Mouse (Mus musculus) hindbrain, embryonic 12.5 days (tissue): Measurements from ENCODE around the gene Asgr1. TPM values are rescaled to one million over a fixed set of nuclear protein-coding genes. Genes with fewer than 3 reads are reported as not detected.

Experiments used
- ATAC-seq: fragments of 200-750 bp; cut with Nextera tagmentation; 2 replicates; pipeline ENCODE4 v1.8.0; 2017; ENCODE audit warnings: moderate TSS enrichment; ENCODE audit not compliant: low FRiP score
- H3K27ac ChIP-seq: fragments of 300-500 bp; sonication (generic); 2 replicates; pipeline ENCODE4 v1.5.1; 2016; ENCODE audit warnings: mild to moderate bottlenecking
- H3K27me3 ChIP-seq: fragments of 300-500 bp; sonication (generic); 2 replicates; pipeline ENCODE4 v1.6.1; 2016; ENCODE audit warnings: mild to moderate bottlenecking
- H3K36me3 ChIP-seq: fragments of 300-500 bp; sonication (generic); 2 replicates; pipeline ENCODE4 v1.6.1; 2016; ENCODE audit warnings: mild to moderate bottlenecking
- H3K4me1 ChIP-seq: fragments of 300-500 bp; sonication (generic); 2 replicates; pipeline ENCODE4 v1.6.1; 2016
- H3K4me2 ChIP-seq: fragments of 300-500 bp; sonication (generic); replicated peaks from 2 replicates; pipeline ENCODE4 v1.6.1; 2016; ENCODE audit warnings: mild to moderate bottlenecking
- H3K4me3 ChIP-seq: fragments of 300-500 bp; sonication (generic); 2 replicates; pipeline ENCODE4 v1.5.1; 2016; ENCODE audit warnings: mild to moderate bottlenecking
- H3K9ac ChIP-seq: fragments of 300-500 bp; sonication (generic); 2 replicates; pipeline ENCODE4 v1.6.1; 2016; ENCODE audit warnings: mild to moderate bottlenecking, moderate library complexity
- H3K9me3 ChIP-seq: fragments of 300-500 bp; sonication (generic); replicated peaks from 2 replicates; pipeline ENCODE4 v1.6.1; 2016; ENCODE audit warnings: mild to moderate bottlenecking
- WGBS: fragments of 180-500 bp; shearing (Covaris S2); methylation state at CpG from one replicate; pipeline ENCODE4 v1.1.7; 2016; 5-methylcytosine and 5-hydroxymethylcytosine counted together
- polyA plus RNA-seq: library from polyadenylated mRNA; unstranded; fragments of >200 nt; fragmentation: Nextera tagmentation; extraction: Ambion mirVana; gene quantifications from 2 replicates; pipeline ENCODE4 v1.2.1, GENCODE M21; 2016

Gene Asgr1
- polyA plus RNA-seq, 1 experiment from 2014 or later: 0.89 TPM

- Histone ChIP-seq H3K4me2 (peak overlapping the region; percentile 64), H3K27ac (peak overlapping the region; percentile 98), H3K36me3 (peaks cover 29% of the 10 kb centered on the region), H3K9ac (peak overlapping the region; percentile 59), H3K4me1 (peaks cover 75% of the 10 kb centered on the region), H3K4me3 (peak overlapping the region; percentile 34), H3K9me3 (no peaks in the 10 kb centered on the region), H3K27me3 (no peaks in the 10 kb centered on the region)
- WGBS: 19% methylated on average over 12 of the region's 12 CpGs
- peak; percentile 9 for ATAC-seq
Measured at GRCm38 (mm10) chr11:70028401-70029129, 25.3 kb upstream of the Asgr1 start.

- Histone ChIP-seq H3K4me3 (peak overlapping the region; percentile 34), H3K36me3 (peaks cover 34% of the 10 kb centered on the region), H3K4me1 (peaks cover 69% of the 10 kb centered on the region), H3K9me3 (no peaks in the 10 kb centered on the region), H3K9ac (peak overlapping the region; percentile 67), H3K27ac (peak overlapping the region; percentile 98), H3K4me2 (peak overlapping the region; percentile 64), H3K27me3 (no peaks in the 10 kb centered on the region)
- ATAC-seq: peak; percentile 95
- WGBS: under 1% methylated on average over 20 of the region's 20 CpGs
Measured at GRCm38 (mm10) chr11:70029130-70029801, 24.6 kb upstream of the Asgr1 start.

- H3K4me1 ChIP-seq: peaks cover 61% of the 10 kb centered on the region
- no peaks in the 10 kb centered on the region for H3K27me3 ChIP-seq
- H3K4me3 ChIP-seq: peak overlapping the region; percentile 34
- WGBS: 23% methylated on average over 11 of the region's 11 CpGs
- ATAC-seq: peak; percentile 52
- peak overlapping the region; percentile 98 for H3K27ac ChIP-seq
- H3K4me2 ChIP-seq: peak overlapping the region; percentile 64
- peaks cover 38% of the 10 kb centered on the region for H3K36me3 ChIP-seq
- H3K9ac ChIP-seq: peak overlapping the region; percentile 67
- no peaks in the 10 kb centered on the region for H3K9me3 ChIP-seq
Measured at GRCm38 (mm10) chr11:70029829-70030550, 23.9 kb upstream of the Asgr1 start.

GRCm38 (mm10) chr11:70030651-70031320, 23.1 kb upstream of the Asgr1 start:
- Histone ChIP-seq H3K9me3 (no peaks in the 10 kb centered on the region), H3K27me3 (no peaks in the 10 kb centered on the region), H3K4me2 (peak overlapping the region; percentile 64), H3K4me1 (peaks cover 53% of the 10 kb centered on the region), H3K36me3 (peaks cover 41% of the 10 kb centered on the region), H3K9ac (peak overlapping the region; percentile 67), H3K4me3 (peak overlapping the region; percentile 34), H3K27ac (peak overlapping the region; percentile 98)
- ATAC-seq: no peak
- WGBS: 88% methylated on average over 28 of the region's 28 CpGs

- Histone ChIP-seq H3K4me1 (peaks cover 48% of the 10 kb centered on the region), H3K27ac (no peak overlapping the region), H3K27me3 (no peaks in the 10 kb centered on the region), H3K4me2 (no peak overlapping the region; the same call in 1 of the 2 replicates), H3K4me3 (no peak overlapping the region), H3K36me3 (peaks cover 41% of the 10 kb centered on the region), H3K9me3 (no peaks in the 10 kb centered on the region), H3K9ac (no peak overlapping the region)
- ATAC-seq: no peak
- 95% methylated on average over 11 of the region's 11 CpGs for WGBS
Measured at GRCm38 (mm10) chr11:70031321-70031670, 22.6 kb upstream of the Asgr1 start.

- 84% methylated on average over 7 of the region's 7 CpGs for WGBS
- peaks cover 73% of the 10 kb centered on the region for H3K36me3 ChIP-seq
- ATAC-seq: no peak
Measured at GRCm38 (mm10) chr11:70038174-70038573, 15.7 kb upstream of the Asgr1 start.

GRCm38 (mm10) chr11:70039631-70040030, 14.3 kb upstream of the Asgr1 start:
- peaks cover 75% of the 10 kb centered on the region for H3K36me3 ChIP-seq
- 94% methylated on average over 10 of the region's 10 CpGs for WGBS

More at GRCm38 (mm10) chr11:70038174-70038573, 15.7 kb upstream of the Asgr1 start:
- no peak overlapping the region for H3K4me3 ChIP-seq
- no peaks in the 10 kb centered on the region for H3K9me3 ChIP-seq
- no peak overlapping the region for H3K4me2 ChIP-seq
- H3K27me3 ChIP-seq: no peaks in the 10 kb centered on the region
- H3K9ac ChIP-seq: no peak overlapping the region
- H3K4me1 ChIP-seq: no peaks in the 10 kb centered on the region
- H3K27ac ChIP-seq: no peak overlapping the region

GRCm38 (mm10) chr11:70040184-70040583, 13.7 kb upstream of the Asgr1 start:
- Histone ChIP-seq H3K4me3 (no peak overlapping the region), H3K36me3 (peaks cover 75% of the 10 kb centered on the region), H3K27ac (no peak overlapping the region)

More at GRCm38 (mm10) chr11:70039631-70040030, 14.3 kb upstream of the Asgr1 start:
- no peak overlapping the region for H3K4me2 ChIP-seq
- H3K27me3 ChIP-seq: no peaks in the 10 kb centered on the region
- no peak overlapping the region for H3K9ac ChIP-seq
- ATAC-seq: no peak
- no peak overlapping the region for H3K4me3 ChIP-seq
- H3K9me3 ChIP-seq: no peaks in the 10 kb centered on the region
- H3K4me1 ChIP-seq: peaks cover 5% of the 10 kb centered on the region; the same call in 1 of the 2 replicates
- H3K27ac ChIP-seq: no peak overlapping the region

GRCm38 (mm10) chr11:70042309-70043085, 11.4 kb upstream of the Asgr1 start:
- no peaks in the 10 kb centered on the region for H3K9me3 ChIP-seq
- H3K4me1 ChIP-seq: peaks cover 9% of the 10 kb centered on the region; the same call in 1 of the 2 replicates
- H3K36me3 ChIP-seq: peaks cover 75% of the 10 kb centered on the region
- H3K4me3 ChIP-seq: no peak overlapping the region
- H3K27me3 ChIP-seq: no peaks in the 10 kb centered on the region
- ATAC-seq: no peak
- H3K9ac ChIP-seq: no peak overlapping the region
- 86% methylated on average over 23 of the region's 23 CpGs for WGBS
- H3K27ac ChIP-seq: no peak overlapping the region
- H3K4me2 ChIP-seq: no peak overlapping the region

More at GRCm38 (mm10) chr11:70040184-70040583, 13.7 kb upstream of the Asgr1 start:
- no peak for ATAC-seq
- H3K27me3 ChIP-seq: no peaks in the 10 kb centered on the region
- H3K4me2 ChIP-seq: no peak overlapping the region
- H3K9ac ChIP-seq: no peak overlapping the region
- H3K9me3 ChIP-seq: no peaks in the 10 kb centered on the region
- WGBS: 93% methylated on average over 7 of the region's 7 CpGs
- peaks cover 5% of the 10 kb centered on the region; the same call in 1 of the 2 replicates for H3K4me1 ChIP-seq

GRCm38 (mm10) chr11:70043665-70044064, 10.2 kb upstream of the Asgr1 start:
- Histone ChIP-seq H3K4me1 (peaks cover 9% of the 10 kb centered on the region; the same call in 1 of the 2 replicates), H3K4me3 (no peak overlapping the region), H3K27me3 (no peaks in the 10 kb centered on the region), H3K9me3 (no peaks in the 10 kb centered on the region), H3K4me2 (no peak overlapping the region), H3K9ac (no peak overlapping the region), H3K36me3 (peaks cover 66% of the 10 kb centered on the region), H3K27ac (peak overlapping the region; percentile 23; the same call in 1 of the 2 replicates)
- WGBS: 80% methylated on average over 7 of the region's 7 CpGs
- ATAC-seq: no peak

GRCm38 (mm10) chr11:70045435-70045834, 8.4 kb upstream of the Asgr1 start:
- H3K4me1 ChIP-seq: peaks cover 9% of the 10 kb centered on the region; the same call in 1 of the 2 replicates
- H3K4me3 ChIP-seq: no peak overlapping the region
- H3K36me3 ChIP-seq: peaks cover 49% of the 10 kb centered on the region
- no peaks in the 10 kb centered on the region for H3K27me3 ChIP-seq
- WGBS: 36% methylated on average over 9 of the region's 9 CpGs
- H3K9ac ChIP-seq: no peak overlapping the region
- 0 out of 2 replicates have a peak overlapping the region, but pooled peaks have one; percentile 7 for H3K27ac ChIP-seq
- no peaks in the 10 kb centered on the region for H3K9me3 ChIP-seq
- ATAC-seq: no peak
- H3K4me2 ChIP-seq: no peak overlapping the region
